Mouse (Mus musculus): ENCODE results near the gene Tfpt.
"Not testable (repeated sequence)": the region's sequence is repeated elsewhere in the genome, so short reads cannot be mapped to it uniquely, and the experiment has no call there.

Gene Tfpt

GRCm38 (mm10) chr7:3576354-3577124 lies 53.2 kb downstream of the Tfpt start:
- no peak for DNase-seq (ENCODE audit: low read depth, low spot score)

- DNase-seq (ENCODE audit: low read depth, low spot score) = no peak
These were observed 55.5 kb downstream of the Tfpt start for GRCm38 (mm10) chr7:3574216-3574615.

GRCm38 (mm10) chr7:3571847-3572246 lies 57.9 kb downstream of the Tfpt start:
- DNase-seq (ENCODE audit: low read depth, low spot score) = no peak

GRCm38 (mm10) chr7:3570580-3570979 lies 59.1 kb downstream of the Tfpt start:
- DNase-seq (ENCODE audit: low read depth, low spot score) = not testable (repeated sequence)

Data from c-Kit-negative CD71-positive TER-119-positive erythroid progenitor cells, embryonic 14.5 days (primary cell).